Mouse (Mus musculus) retina, postnatal 1 day (tissue): ENCODE data around the gene Eif3d.
A peak's percentile ranks its signal among the peaks of the same experiment; 100 is the strongest.

Experiments
- DNase-seq: peaks from one replicate; pipeline ENCODE4 v3.0.0-alpha.2; 2012

The Eif3d gene

GRCm38 (mm10) chr15:77949061-77949460 is 21.6 kb downstream of the Eif3d start:
- no peak for DNase-seq

GRCm38 (mm10) chr15:77945711-77946110 is 24.9 kb downstream of the Eif3d start:
- no peak for DNase-seq

- no peak for DNase-seq
These were observed 29.1 kb downstream of the Eif3d start for GRCm38 (mm10) chr15:77941563-77941962.

- no peak for DNase-seq
These were observed 32.1 kb downstream of the Eif3d start for GRCm38 (mm10) chr15:77938516-77938915.

GRCm38 (mm10) chr15:77935673-77936375 is 34.8 kb downstream of the Eif3d start:
- no peak for DNase-seq

GRCm38 (mm10) chr15:77934968-77935367 is 35.6 kb downstream of the Eif3d start:
- no peak for DNase-seq

- DNase-seq, result no peak
These were observed 36.3 kb downstream of the Eif3d start for GRCm38 (mm10) chr15:77934326-77934725.

GRCm38 (mm10) chr15:77933770-77934169 is 36.8 kb downstream of the Eif3d start:
- DNase-seq, result peak; percentile 95

- DNase-seq, result no peak
These were observed 37.4 kb downstream of the Eif3d start for GRCm38 (mm10) chr15:77933222-77933621.

- peak; percentile 48 for DNase-seq
These were observed 39.0 kb downstream of the Eif3d start for GRCm38 (mm10) chr15:77931689-77932016.

- DNase-seq, result no peak
These were observed 39.5 kb downstream of the Eif3d start for GRCm38 (mm10) chr15:77930986-77931688.

- DNase-seq, result no peak
These were observed 40.8 kb downstream of the Eif3d start for GRCm38 (mm10) chr15:77929804-77930203.

- peak; percentile 100 for DNase-seq
These were observed 41.8 kb downstream of the Eif3d start, which contains the start of gene Txn2 for GRCm38 (mm10) chr15:77928673-77929331. Txn2 (minus strand) TSS chr15:77929006.

GRCm38 (mm10) chr15:77928091-77928490 is 42.5 kb downstream of the Eif3d start:
- DNase-seq, result no peak

GRCm38 (mm10) chr15:77926921-77927320 is 43.7 kb downstream of the Eif3d start:
- DNase-seq, result no peak

- DNase-seq, result no peak
These were observed 45.4 kb downstream of the Eif3d start for GRCm38 (mm10) chr15:77925195-77925594.

GRCm38 (mm10) chr15:77923267-77924035 is 47.2 kb downstream of the Eif3d start:
- DNase-seq, result no peak

- DNase-seq, result no peak
These were observed 47.9 kb downstream of the Eif3d start for GRCm38 (mm10) chr15:77922710-77923109.

GRCm38 (mm10) chr15:77921636-77922035 is 49.0 kb downstream of the Eif3d start:
- DNase-seq, result no peak

GRCm38 (mm10) chr15:77920511-77921462 is 49.8 kb downstream of the Eif3d start:
- DNase-seq, result no peak

GRCm38 (mm10) chr15:77919441-77919840 is 51.2 kb downstream of the Eif3d start:
- DNase-seq, result no peak
